Mouse (Mus musculus) lung, embryonic 16.5 days (tissue): Measurements from ENCODE around the gene Tubb2a. TPM values are rescaled to one million over a fixed set of nuclear protein-coding genes. Genes with fewer than 3 reads are reported as not detected.

Experiments used
- ATAC-seq: fragments of 200-750 bp; cut with Nextera tagmentation; 2 replicates; pipeline ENCODE4 v1.8.0; 2017; ENCODE audit warnings: low read depth, mild to moderate bottlenecking, moderate library complexity
- H3K27ac ChIP-seq: fragments of 300-500 bp; sonication (generic); 2 replicates; pipeline ENCODE4 v1.5.1; 2014; ENCODE audit warnings: mild to moderate bottlenecking, control low read depth, low read length
- H3K27me3 ChIP-seq: fragments of 300-500 bp; sonication (generic); 2 replicates; pipeline ENCODE4 v1.6.1; 2014; ENCODE audit warnings: low read depth, low read length, mixed read lengths; ENCODE audit not compliant: control insufficient read depth, insufficient read depth
- H3K36me3 ChIP-seq: fragments of 300-500 bp; sonication (generic); 2 replicates; pipeline ENCODE4 v1.6.1; 2014; ENCODE audit warnings: low read length; ENCODE audit not compliant: control insufficient read depth, insufficient read depth
- H3K4me1 ChIP-seq: fragments of 300-500 bp; sonication (generic); replicated peaks from 2 replicates; pipeline ENCODE4 v1.6.1; 2014; ENCODE audit warnings: low read length, mixed read lengths; ENCODE audit not compliant: control insufficient read depth, insufficient read depth
- H3K4me2 ChIP-seq: fragments of 300-500 bp; sonication (generic); 2 replicates; pipeline ENCODE4 v1.6.1; 2014; ENCODE audit warnings: low read depth, low read length, control low read depth
- H3K4me3 ChIP-seq: fragments of 300-500 bp; sonication (generic); 2 replicates; pipeline ENCODE4 v1.5.1; 2014; ENCODE audit warnings: mild to moderate bottlenecking, low read length, control low read depth
- H3K9ac ChIP-seq: fragments of 300-500 bp; sonication (generic); 2 replicates; pipeline ENCODE4 v1.6.1; 2014; ENCODE audit warnings: low read length, control low read depth
- H3K9me3 ChIP-seq: fragments of 300-500 bp; sonication (generic); 2 replicates; pipeline ENCODE4 v1.6.1; 2016; ENCODE audit warnings: low read length; ENCODE audit not compliant: control insufficient read depth
- WGBS: fragments of 180-500 bp; shearing (Covaris S2); extraction: QIAGEN DNeasy Blood & Tissue Kit; methylation state at CpG from one replicate; pipeline ENCODE4 v1.1.7; 2014; 5-methylcytosine and 5-hydroxymethylcytosine counted together
- polyA plus RNA-seq: library from polyadenylated mRNA; unstranded; fragments of >200 nt; fragmentation: Nextera tagmentation; extraction: Ambion mirVana; gene quantifications from 2 replicates; pipeline ENCODE4 v1.2.1, GENCODE M21; 2015

The Tubb2a gene
- polyA plus RNA-seq, 1 experiment from 2014 or later, result 185 TPM

GRCm38 (mm10) chr13:34066351-34066750 is 11.5 kb downstream of the Tubb2a start:
- Histone ChIP-seq H3K4me1 (peaks cover 5% of the 10 kb centered on the region; the same call in 1 of the 2 replicates), H3K36me3 (no peaks in the 10 kb centered on the region), H3K9me3 (no peaks in the 10 kb centered on the region), H3K9ac (no peak overlapping the region), H3K27me3 (no peaks in the 10 kb centered on the region), H3K4me2 (no peak overlapping the region), H3K27ac (no peak overlapping the region), H3K4me3 (no peak overlapping the region)
- ATAC-seq, result 0 out of 2 replicates have a peak, but pooled peaks have one; percentile 31
- WGBS, result 47% methylated on average over 1 of the region's 1 CpGs

GRCm38 (mm10) chr13:34062466-34062865 is 15.3 kb downstream of the Tubb2a start:
- WGBS, result 72% methylated on average over 10 of the region's 10 CpGs
- H3K9ac ChIP-seq, result no peak overlapping the region
- H3K27me3 ChIP-seq, result no peaks in the 10 kb centered on the region
- ATAC-seq, result 0 out of 2 replicates have a peak, but pooled peaks have one; percentile 54
- H3K4me2 ChIP-seq, result no peak overlapping the region
- no peaks in the 10 kb centered on the region for H3K36me3 ChIP-seq
- H3K27ac ChIP-seq, result no peak overlapping the region
- no peak overlapping the region for H3K4me3 ChIP-seq
- H3K4me1 ChIP-seq, result no peaks in the 10 kb centered on the region; the same call in 1 of the 2 replicates
- H3K9me3 ChIP-seq, result no peaks in the 10 kb centered on the region

- peaks cover 10% of the 10 kb centered on the region for H3K36me3 ChIP-seq
- no peak overlapping the region for H3K4me2 ChIP-seq
- no peak for ATAC-seq
- 86% methylated on average over 9 of the region's 9 CpGs for WGBS
- no peak overlapping the region for H3K9ac ChIP-seq
- no peaks in the 10 kb centered on the region for H3K9me3 ChIP-seq
- no peaks in the 10 kb centered on the region; the same call in 1 of the 2 replicates for H3K4me1 ChIP-seq
- no peak overlapping the region for H3K27ac ChIP-seq
- no peak overlapping the region for H3K4me3 ChIP-seq
- H3K27me3 ChIP-seq, result no peaks in the 10 kb centered on the region
Observed at GRCm38 (mm10) chr13:34060061-34060460, 17.7 kb downstream of the Tubb2a start.

GRCm38 (mm10) chr13:34057252-34057651 is 20.6 kb downstream of the Tubb2a start:
- Histone ChIP-seq H3K9ac (no peak overlapping the region), H3K27me3 (no peaks in the 10 kb centered on the region), H3K4me1 (peaks cover 3% of the 10 kb centered on the region), H3K27ac (no peak overlapping the region), H3K36me3 (peaks cover 10% of the 10 kb centered on the region), H3K4me3 (no peak overlapping the region), H3K9me3 (no peaks in the 10 kb centered on the region), H3K4me2 (no peak overlapping the region)
- no peak for ATAC-seq
- 88% methylated on average over 1 of the region's 1 CpGs for WGBS

GRCm38 (mm10) chr13:34054983-34055382 is 22.8 kb downstream of the Tubb2a start:
- H3K9ac ChIP-seq, result no peak overlapping the region
- no peaks in the 10 kb centered on the region for H3K9me3 ChIP-seq
- H3K4me2 ChIP-seq, result no peak overlapping the region
- peak overlapping the region; percentile 65 for H3K27ac ChIP-seq
- no peak overlapping the region for H3K4me3 ChIP-seq
- peak; percentile 65 for ATAC-seq
- peaks cover 13% of the 10 kb centered on the region for H3K36me3 ChIP-seq
- peaks cover 3% of the 10 kb centered on the region for H3K4me1 ChIP-seq
- WGBS, result 66% methylated on average over 3 of the region's 3 CpGs
- no peaks in the 10 kb centered on the region for H3K27me3 ChIP-seq

GRCm38 (mm10) chr13:34054391-34054790 is 23.4 kb downstream of the Tubb2a start:
- no peak overlapping the region for H3K4me3 ChIP-seq
- no peaks in the 10 kb centered on the region for H3K27me3 ChIP-seq
- H3K4me1 ChIP-seq, result peaks cover 3% of the 10 kb centered on the region
- no peak overlapping the region for H3K9ac ChIP-seq
- ATAC-seq, result peak; percentile 73
- peak overlapping the region; percentile 65 for H3K27ac ChIP-seq
- WGBS, result 53% methylated on average over 4 of the region's 4 CpGs
- H3K4me2 ChIP-seq, result no peak overlapping the region
- no peaks in the 10 kb centered on the region for H3K9me3 ChIP-seq
- peaks cover 13% of the 10 kb centered on the region for H3K36me3 ChIP-seq

GRCm38 (mm10) chr13:34053673-34054282 is 24.0 kb downstream of the Tubb2a start:
- Histone ChIP-seq H3K9me3 (no peaks in the 10 kb centered on the region), H3K4me3 (no peak overlapping the region), H3K36me3 (peaks cover 13% of the 10 kb centered on the region), H3K27ac (peak overlapping the region; percentile 65), H3K4me1 (peaks cover 3% of the 10 kb centered on the region), H3K4me2 (no peak overlapping the region), H3K9ac (no peak overlapping the region), H3K27me3 (no peaks in the 10 kb centered on the region)
- 47% methylated on average over 13 of the region's 13 CpGs for WGBS
- peak; percentile 74 for ATAC-seq

GRCm38 (mm10) chr13:34051692-34052091 is 26.1 kb downstream of the Tubb2a start:
- H3K9ac ChIP-seq, result no peak overlapping the region
- peaks cover 12% of the 10 kb centered on the region for H3K36me3 ChIP-seq
- H3K27ac ChIP-seq, result no peak overlapping the region
- H3K4me1 ChIP-seq, result peaks cover 4% of the 10 kb centered on the region
- no peak overlapping the region for H3K4me2 ChIP-seq
- H3K9me3 ChIP-seq, result no peaks in the 10 kb centered on the region
- ATAC-seq, result no peak
- 82% methylated on average over 3 of the region's 3 CpGs for WGBS
- no peak overlapping the region for H3K4me3 ChIP-seq
- H3K27me3 ChIP-seq, result no peaks in the 10 kb centered on the region

- H3K9ac ChIP-seq, result no peak overlapping the region
- peaks cover 5% of the 10 kb centered on the region for H3K4me1 ChIP-seq
- no peaks in the 10 kb centered on the region for H3K9me3 ChIP-seq
- no peak for ATAC-seq
- no peaks in the 10 kb centered on the region for H3K27me3 ChIP-seq
- H3K4me2 ChIP-seq, result no peak overlapping the region
- no peak overlapping the region for H3K4me3 ChIP-seq
- 88% methylated on average over 8 of the region's 8 CpGs for WGBS
- peaks cover 6% of the 10 kb centered on the region; the same call in 1 of the 2 replicates for H3K36me3 ChIP-seq
- no peak overlapping the region for H3K27ac ChIP-seq
Observed at GRCm38 (mm10) chr13:34050479-34050878, 27.3 kb downstream of the Tubb2a start.
